Mouse (Mus musculus): ENCODE measurements around the gene Rfx4. TPM values are rescaled to one million over a fixed set of nuclear protein-coding genes. Genes with fewer than 3 reads are reported as not detected.

Rfx4 gene
- polyA plus RNA-seq, 1 experiment = 14.3 TPM

DNA sequence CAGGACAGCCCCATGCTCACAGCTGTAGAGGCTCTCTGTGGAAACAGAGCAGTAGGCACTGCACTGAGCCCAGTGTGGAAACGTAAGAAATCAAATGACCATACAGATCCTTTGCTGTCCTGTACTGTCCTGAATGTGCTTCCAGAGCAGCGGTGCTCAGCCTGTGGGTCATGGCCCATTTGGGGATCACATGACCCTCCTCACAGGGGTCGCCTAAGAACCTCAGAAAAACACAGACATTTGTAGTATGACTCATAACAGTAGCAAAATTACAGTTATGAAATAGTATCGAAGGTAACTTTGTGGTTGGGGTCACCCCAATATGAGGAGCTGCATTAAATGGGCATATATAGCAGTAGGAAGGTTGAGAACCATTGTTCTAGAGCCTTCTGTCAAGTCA is 172.6 kb downstream of the Rfx4 start:
- H3K4me3 ChIP-seq (ENCODE audit: insufficient read depth, low read length) = no peak overlapping the region
- peaks cover 1% of the 10 kb centered on the region; the same call in 1 of the 2 replicates for H3K4me1 ChIP-seq (ENCODE audit: control insufficient read depth, insufficient read depth, low read length)
- H3K27ac ChIP-seq (ENCODE audit: insufficient read depth, low read length) = no peak overlapping the region
- no peak for TF ChIP-seq POLR2A (IDR thresholded peaks at IDR 0.05; ENCODE audit: extremely low read depth, insufficient read depth, low read length)
- TF ChIP-seq CTCF (IDR thresholded peaks at IDR 0.05; ENCODE audit: extremely low read depth, insufficient read depth, low read length) = no peak

- H3K27ac ChIP-seq (ENCODE audit: insufficient read depth, low read length) = no peak overlapping the region
- TF ChIP-seq POLR2A (IDR thresholded peaks at IDR 0.05; ENCODE audit: extremely low read depth, insufficient read depth, low read length) = no peak
- TF ChIP-seq CTCF (IDR thresholded peaks at IDR 0.05; ENCODE audit: extremely low read depth, insufficient read depth, low read length) = no peak
- peaks cover 8% of the 10 kb centered on the region; the same call in 1 of the 2 replicates for H3K4me1 ChIP-seq (ENCODE audit: control insufficient read depth, insufficient read depth, low read length)
- H3K4me3 ChIP-seq (ENCODE audit: insufficient read depth, low read length) = no peak overlapping the region
Measured at GRCm38 (mm10) chr10:84935553-84936209, 179.8 kb downstream of the Rfx4 start.

GRCm38 (mm10) chr10:84936832-84937515 is 181.1 kb downstream of the Rfx4 start:
- Histone ChIP-seq H3K4me3 (ENCODE audit: insufficient read depth, low read length) (no peak overlapping the region), H3K27ac (ENCODE audit: insufficient read depth, low read length) (no peak overlapping the region), H3K4me1 (ENCODE audit: control insufficient read depth, insufficient read depth, low read length) (peaks cover 6% of the 10 kb centered on the region; the same call in 1 of the 2 replicates)
- TF ChIP-seq POLR2A (IDR thresholded peaks at IDR 0.05; ENCODE audit: extremely low read depth, insufficient read depth, low read length) (no peak), CTCF (IDR thresholded peaks at IDR 0.05; ENCODE audit: extremely low read depth, insufficient read depth, low read length) (no peak)

DNA sequence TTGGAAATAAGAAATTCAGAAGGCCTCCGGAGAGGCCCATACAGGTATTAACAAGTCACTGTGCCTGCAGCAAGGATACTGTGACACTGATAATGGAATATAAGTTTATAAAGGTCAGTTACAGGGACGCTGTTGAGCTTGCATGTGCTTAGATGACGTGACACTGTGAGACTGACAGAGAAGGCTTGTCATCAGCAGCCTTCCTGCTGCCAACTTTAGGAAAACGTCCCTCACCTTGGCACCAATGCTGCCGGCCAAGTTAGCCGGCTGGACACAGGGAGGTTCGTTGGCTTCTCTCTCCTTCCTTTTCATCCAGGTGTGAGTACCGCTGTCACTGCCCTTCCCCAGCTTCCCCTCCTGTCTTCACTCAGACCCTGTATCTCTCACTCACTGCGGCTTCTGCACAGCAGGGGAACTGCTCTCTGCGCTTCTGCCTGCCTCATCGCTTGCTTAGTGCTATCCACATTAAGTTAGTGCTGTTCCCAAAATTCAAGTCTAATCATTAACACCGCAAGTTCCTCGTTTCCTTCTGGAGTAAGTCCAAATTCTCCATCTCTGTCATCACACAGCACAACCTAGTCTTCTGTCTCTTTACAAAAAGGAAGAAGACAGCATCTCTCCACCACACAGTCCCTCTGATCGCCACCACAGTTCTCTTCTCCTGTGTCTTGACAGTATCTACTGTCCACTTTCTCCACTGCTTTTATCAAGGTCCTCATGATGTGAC is 182.4 kb downstream of the Rfx4 start:
- H3K27ac ChIP-seq (ENCODE audit: insufficient read depth, low read length) = no peak overlapping the region

GRCm38 (mm10) chr10:84938886-84939285 is 183.0 kb downstream of the Rfx4 start:
- Histone ChIP-seq H3K4me3 (ENCODE audit: insufficient read depth, low read length) (no peak overlapping the region), H3K4me1 (ENCODE audit: control insufficient read depth, insufficient read depth, low read length) (peaks cover 6% of the 10 kb centered on the region; the same call in 1 of the 2 replicates), H3K27ac (ENCODE audit: insufficient read depth, low read length) (no peak overlapping the region)
- TF ChIP-seq POLR2A (IDR thresholded peaks at IDR 0.05; ENCODE audit: extremely low read depth, insufficient read depth, low read length) (no peak), CTCF (IDR thresholded peaks at IDR 0.05; ENCODE audit: extremely low read depth, insufficient read depth, low read length) (no peak)

More for the DNA sequence above, 182.4 kb downstream of the Rfx4 start:
- no peak overlapping the region for H3K4me3 ChIP-seq (ENCODE audit: insufficient read depth, low read length)
- no peak for TF ChIP-seq POLR2A (IDR thresholded peaks at IDR 0.05; ENCODE audit: extremely low read depth, insufficient read depth, low read length)
- TF ChIP-seq CTCF (IDR thresholded peaks at IDR 0.05; ENCODE audit: extremely low read depth, insufficient read depth, low read length) = no peak
- H3K4me1 ChIP-seq (ENCODE audit: control insufficient read depth, insufficient read depth, low read length) = peaks cover 6% of the 10 kb centered on the region; the same call in 1 of the 2 replicates

- Histone ChIP-seq H3K4me3 (ENCODE audit: insufficient read depth, low read length) (no peak overlapping the region), H3K27ac (ENCODE audit: insufficient read depth, low read length) (no peak overlapping the region), H3K4me1 (ENCODE audit: control insufficient read depth, insufficient read depth, low read length) (peaks cover 6% of the 10 kb centered on the region; the same call in 1 of the 2 replicates)
- no peak for TF ChIP-seq CTCF (IDR thresholded peaks at IDR 0.05; ENCODE audit: extremely low read depth, insufficient read depth, low read length)
- no peak for TF ChIP-seq POLR2A (IDR thresholded peaks at IDR 0.05; ENCODE audit: extremely low read depth, insufficient read depth, low read length)
Measured at GRCm38 (mm10) chr10:84940356-84940755, 184.5 kb downstream of the Rfx4 start.

- no peak overlapping the region for H3K4me3 ChIP-seq (ENCODE audit: insufficient read depth, low read length)
- peaks cover 8% of the 10 kb centered on the region; the same call in 1 of the 2 replicates for H3K4me1 ChIP-seq (ENCODE audit: control insufficient read depth, insufficient read depth, low read length)
- no peak for TF ChIP-seq CTCF (IDR thresholded peaks at IDR 0.05; ENCODE audit: extremely low read depth, insufficient read depth, low read length)
- TF ChIP-seq POLR2A (IDR thresholded peaks at IDR 0.05; ENCODE audit: extremely low read depth, insufficient read depth, low read length) = no peak
- H3K27ac ChIP-seq (ENCODE audit: insufficient read depth, low read length) = no peak overlapping the region
Measured at GRCm38 (mm10) chr10:84945692-84946091, 189.8 kb downstream of the Rfx4 start.

- TF ChIP-seq POLR2A (IDR thresholded peaks at IDR 0.05; ENCODE audit: extremely low read depth, insufficient read depth, low read length) = no peak
- no peak for TF ChIP-seq CTCF (IDR thresholded peaks at IDR 0.05; ENCODE audit: extremely low read depth, insufficient read depth, low read length)
- no peak overlapping the region for H3K27ac ChIP-seq (ENCODE audit: insufficient read depth, low read length)
- peaks cover 8% of the 10 kb centered on the region; the same call in 1 of the 2 replicates for H3K4me1 ChIP-seq (ENCODE audit: control insufficient read depth, insufficient read depth, low read length)
- no peak overlapping the region for H3K4me3 ChIP-seq (ENCODE audit: insufficient read depth, low read length)
Measured at GRCm38 (mm10) chr10:84948970-84949683, 193.3 kb downstream of the Rfx4 start.

GRCm38 (mm10) chr10:84949684-84950010 is 193.8 kb downstream of the Rfx4 start:
- H3K4me1 ChIP-seq (ENCODE audit: control insufficient read depth, insufficient read depth, low read length) = peaks cover 8% of the 10 kb centered on the region; the same call in 1 of the 2 replicates
- H3K27ac ChIP-seq (ENCODE audit: insufficient read depth, low read length) = no peak overlapping the region
- TF ChIP-seq POLR2A (IDR thresholded peaks at IDR 0.05; ENCODE audit: extremely low read depth, insufficient read depth, low read length) (no peak), CTCF (IDR thresholded peaks at IDR 0.05; ENCODE audit: extremely low read depth, insufficient read depth, low read length) (no peak)
- H3K4me3 ChIP-seq (ENCODE audit: insufficient read depth, low read length) = no peak overlapping the region

Measured in cortical plate, adult 2 months (tissue).